Mouse (Mus musculus) intestine, embryonic 15.5 days (tissue): Measurements from ENCODE around the gene Hoxb6. TPM values are rescaled to one million over a fixed set of nuclear protein-coding genes. Genes with fewer than 3 reads are reported as not detected.

Experiments
- ATAC-seq: fragments of 200-750 bp; cut with Nextera tagmentation; 2 replicates; pipeline ENCODE4 v1.8.0; 2017; ENCODE audit warnings: moderate TSS enrichment, moderate library complexity
- H3K27ac ChIP-seq: fragments of 300-500 bp; sonication (generic); 2 replicates; pipeline ENCODE4 v1.5.1; 2015; ENCODE audit warnings: mild to moderate bottlenecking, inconsistent platforms
- H3K27me3 ChIP-seq: fragments of 300-500 bp; sonication (generic); replicated peaks from 2 replicates; pipeline ENCODE4 v1.6.1; 2015; ENCODE audit warnings: inconsistent platforms
- H3K36me3 ChIP-seq: fragments of 300-500 bp; sonication (generic); 2 replicates; pipeline ENCODE4 v1.6.1; 2015; ENCODE audit warnings: inconsistent platforms
- H3K4me1 ChIP-seq: fragments of 300-500 bp; sonication (generic); replicated peaks from 2 replicates; pipeline ENCODE4 v1.6.1; 2015; ENCODE audit warnings: inconsistent platforms
- H3K4me2 ChIP-seq: fragments of 300-500 bp; sonication (generic); replicated peaks from 2 replicates; pipeline ENCODE4 v1.6.1; 2015; ENCODE audit warnings: mild to moderate bottlenecking, inconsistent platforms
- H3K4me3 ChIP-seq: fragments of 300-500 bp; sonication (generic); replicated peaks from 2 replicates; pipeline ENCODE4 v1.5.1; 2015; ENCODE audit warnings: inconsistent platforms
- H3K9ac ChIP-seq: fragments of 300-500 bp; sonication (generic); 2 replicates; pipeline ENCODE4 v1.6.1; 2015; ENCODE audit warnings: inconsistent platforms
- H3K9me3 ChIP-seq: fragments of 300-500 bp; sonication (generic); 2 replicates; pipeline ENCODE4 v1.6.1; 2016; ENCODE audit warnings: inconsistent platforms
- WGBS: fragments of 180-500 bp; shearing (Covaris S2); methylation state at CpG from one replicate; pipeline ENCODE4 v1.1.7; 2015; 5-methylcytosine and 5-hydroxymethylcytosine counted together
- polyA plus RNA-seq: library from polyadenylated mRNA; unstranded; fragments of >200 nt; fragmentation: Nextera tagmentation; extraction: Ambion mirVana; gene quantifications from 2 replicates; pipeline ENCODE4 v1.2.1, GENCODE M21; 2015

Hoxb6 gene
- polyA plus RNA-seq, 1 experiment from 2014 or later: 14.4 TPM

- Histone ChIP-seq H3K4me2 (no peak overlapping the region), H3K9ac (no peak overlapping the region), H3K9me3 (no peaks in the 10 kb centered on the region), H3K27ac (no peak overlapping the region), H3K4me3 (no peak overlapping the region), H3K4me1 (peaks cover 12% of the 10 kb centered on the region), H3K27me3 (peaks cover 92% of the 10 kb centered on the region), H3K36me3 (no peaks in the 10 kb centered on the region)
- ATAC-seq: no peak
- 4% methylated on average over 24 of the region's 24 CpGs for WGBS
Measured at GRCm38 (mm10) chr11:96261323-96261890, 30.9 kb upstream of the Hoxb6 start.

- H3K36me3 ChIP-seq: no peaks in the 10 kb centered on the region
- ATAC-seq: no peak
- no peak overlapping the region for H3K4me2 ChIP-seq
- WGBS: 14% methylated on average over 6 of the region's 6 CpGs
- H3K4me1 ChIP-seq: peaks cover 12% of the 10 kb centered on the region
- H3K27me3 ChIP-seq: peaks cover 93% of the 10 kb centered on the region
- no peak overlapping the region for H3K27ac ChIP-seq
- H3K4me3 ChIP-seq: no peak overlapping the region
- H3K9ac ChIP-seq: no peak overlapping the region
- H3K9me3 ChIP-seq: no peaks in the 10 kb centered on the region
Measured at GRCm38 (mm10) chr11:96262262-96262830, 29.9 kb upstream of the Hoxb6 start.

GRCm38 (mm10) chr11:96263636-96264389 is 28.5 kb upstream of the Hoxb6 start:
- Histone ChIP-seq H3K4me3 (0 out of 2 replicates have a peak overlapping the region, but pooled peaks have one; percentile 2), H3K4me1 (peaks cover 12% of the 10 kb centered on the region), H3K9me3 (no peaks in the 10 kb centered on the region), H3K9ac (no peak overlapping the region), H3K36me3 (no peaks in the 10 kb centered on the region), H3K27ac (no peak overlapping the region), H3K4me2 (no peak overlapping the region), H3K27me3 (peaks cover 91% of the 10 kb centered on the region)
- WGBS: 4% methylated on average over 33 of the region's 33 CpGs
- ATAC-seq: no peak

- no peak overlapping the region for H3K4me3 ChIP-seq
- H3K9me3 ChIP-seq: no peaks in the 10 kb centered on the region
- no peak for ATAC-seq
- peaks cover 91% of the 10 kb centered on the region for H3K27me3 ChIP-seq
- H3K4me1 ChIP-seq: peaks cover 9% of the 10 kb centered on the region
- no peaks in the 10 kb centered on the region for H3K36me3 ChIP-seq
- 25% methylated on average over 8 of the region's 8 CpGs for WGBS
- no peak overlapping the region for H3K27ac ChIP-seq
- no peak overlapping the region for H3K4me2 ChIP-seq
- no peak overlapping the region for H3K9ac ChIP-seq
Measured at GRCm38 (mm10) chr11:96264390-96265020, 27.8 kb upstream of the Hoxb6 start.

GRCm38 (mm10) chr11:96265954-96266353 is 26.3 kb upstream of the Hoxb6 start:
- no peaks in the 10 kb centered on the region for H3K36me3 ChIP-seq
- peaks cover 92% of the 10 kb centered on the region for H3K27me3 ChIP-seq
- no peaks in the 10 kb centered on the region for H3K9me3 ChIP-seq
- H3K27ac ChIP-seq: no peak overlapping the region
- H3K4me3 ChIP-seq: no peak overlapping the region
- 11% methylated on average over 7 of the region's 7 CpGs for WGBS
- no peak overlapping the region for H3K9ac ChIP-seq
- peak; percentile 34; the same call in 1 of the 2 replicates for ATAC-seq
- peaks cover 10% of the 10 kb centered on the region for H3K4me1 ChIP-seq
- no peak overlapping the region for H3K4me2 ChIP-seq

GRCm38 (mm10) chr11:96267021-96267920 is 25.0 kb upstream of the Hoxb6 start:
- Histone ChIP-seq H3K27me3 (peaks cover 92% of the 10 kb centered on the region), H3K36me3 (no peaks in the 10 kb centered on the region), H3K4me2 (no peak overlapping the region), H3K9ac (no peak overlapping the region), H3K9me3 (no peaks in the 10 kb centered on the region), H3K4me3 (no peak overlapping the region), H3K4me1 (peaks cover 23% of the 10 kb centered on the region), H3K27ac (no peak overlapping the region)
- 32% methylated on average over 7 of the region's 7 CpGs for WGBS
- ATAC-seq: no peak

GRCm38 (mm10) chr11:96268031-96268745 is 24.1 kb upstream of the Hoxb6 start:
- Histone ChIP-seq H3K4me2 (no peak overlapping the region), H3K4me1 (peaks cover 27% of the 10 kb centered on the region), H3K9ac (no peak overlapping the region), H3K27me3 (peaks cover 93% of the 10 kb centered on the region), H3K36me3 (no peaks in the 10 kb centered on the region), H3K27ac (no peak overlapping the region), H3K4me3 (no peak overlapping the region), H3K9me3 (no peaks in the 10 kb centered on the region)
- ATAC-seq: no peak
- WGBS: 22% methylated on average over 1 of the region's 1 CpGs

- no peak overlapping the region for H3K9ac ChIP-seq
- 1% methylated on average over 19 of the region's 19 CpGs for WGBS
- H3K4me1 ChIP-seq: peaks cover 22% of the 10 kb centered on the region
- ATAC-seq: no peak
- no peak overlapping the region for H3K4me3 ChIP-seq
- no peak overlapping the region; the same call in 1 of the 2 replicates for H3K4me2 ChIP-seq
- peaks cover 93% of the 10 kb centered on the region for H3K27me3 ChIP-seq
- no peaks in the 10 kb centered on the region for H3K36me3 ChIP-seq
- no peaks in the 10 kb centered on the region for H3K9me3 ChIP-seq
- H3K27ac ChIP-seq: no peak overlapping the region
Measured at GRCm38 (mm10) chr11:96269869-96270268, 22.4 kb upstream of the Hoxb6 start.

- Histone ChIP-seq H3K4me1 (peaks cover 22% of the 10 kb centered on the region), H3K9ac (peak within 1 kb of the TSS; percentile 37; the same call in 1 of the 2 replicates), H3K4me3 (peak within 1 kb of the TSS; percentile 40), H3K36me3 (no peaks in the 10 kb centered on the region), H3K27me3 (peaks cover 94% of the 10 kb centered on the region), H3K27ac (peak within 1 kb of the TSS; percentile 62), H3K9me3 (no peaks in the 10 kb centered on the region), H3K4me2 (peak within 1 kb of the TSS; percentile 71)
- ATAC-seq: peak; percentile 46
- under 1% methylated on average over 37 of the region's 40 CpGs for WGBS
Measured at GRCm38 (mm10) chr11:96270996-96271540, 21.2 kb upstream of the Hoxb6 start, which contains the start of gene Hoxb9. Hoxb9 (plus strand) TSS chr11:96271457.

GRCm38 (mm10) chr11:96271541-96272011 is 20.7 kb upstream of the Hoxb6 start:
- H3K4me3 ChIP-seq: peak overlapping the region; percentile 40
- H3K4me2 ChIP-seq: peak overlapping the region; percentile 71
- no peaks in the 10 kb centered on the region for H3K9me3 ChIP-seq
- peak overlapping the region; percentile 28; the same call in 1 of the 2 replicates for H3K9ac ChIP-seq
- no peaks in the 10 kb centered on the region for H3K36me3 ChIP-seq
- peaks cover 97% of the 10 kb centered on the region for H3K27me3 ChIP-seq
- WGBS: under 1% methylated on average over 52 of the region's 52 CpGs
- peak; percentile 73 for ATAC-seq
- H3K4me1 ChIP-seq: peaks cover 22% of the 10 kb centered on the region
- peak overlapping the region; percentile 62 for H3K27ac ChIP-seq
